Mouse (Mus musculus): Measurements from ENCODE around the gene Ubtd2.

- TF ChIP-seq GATA1 (IDR thresholded peaks at IDR 0.05; ENCODE audit: low read length) (no peak), TAL1 (IDR thresholded peaks at IDR 0.05; ENCODE audit: low read length) (no peak)
Observed at GRCm38 (mm10) chr11:32545605-32546004, 90.4 kb downstream of the Ubtd2 start.
